Mouse (Mus musculus) embryonic facial prominence, embryonic 10.5 days (tissue): ENCODE data around the gene Ctdsp1. TPM values are rescaled to one million over a fixed set of nuclear protein-coding genes. Genes with fewer than 3 reads are reported as not detected.

Source experiments
- DNase-seq: peaks from one replicate; pipeline ENCODE4 v3.0.0-alpha.2; 2017; ENCODE audit warnings: low spot score
- H3K27ac ChIP-seq: fragments of 300-500 bp; sonication (generic); replicated peaks from 2 replicates; pipeline ENCODE4 v1.5.1; 2016; ENCODE audit warnings: mild to moderate bottlenecking
- H3K27me3 ChIP-seq: fragments of 300-500 bp; sonication (generic); replicated peaks from 2 replicates; pipeline ENCODE4 v1.6.1; 2016; ENCODE audit warnings: low read depth, mild to moderate bottlenecking; ENCODE audit not compliant: poor library complexity, severe bottlenecking
- H3K36me3 ChIP-seq: fragments of 300-500 bp; sonication (generic); replicated peaks from 2 replicates; pipeline ENCODE4 v1.6.1; 2016; ENCODE audit warnings: mild to moderate bottlenecking, moderate library complexity
- H3K4me1 ChIP-seq: fragments of 300-500 bp; sonication (generic); 2 replicates; pipeline ENCODE4 v1.6.1; 2016
- H3K4me3 ChIP-seq: fragments of 300-500 bp; sonication (generic); 2 replicates; pipeline ENCODE4 v1.5.1; 2016; ENCODE audit warnings: mild to moderate bottlenecking, moderate library complexity
- H3K9me3 ChIP-seq: fragments of 300-500 bp; sonication (generic); 2 replicates; pipeline ENCODE4 v1.6.1; 2016; ENCODE audit warnings: mild to moderate bottlenecking
- WGBS: fragments of 180-500 bp; shearing (Covaris S2); methylation state at CpG from one replicate; pipeline ENCODE4 v1.1.7; 2016; 5-methylcytosine and 5-hydroxymethylcytosine counted together
- polyA plus RNA-seq: library from polyadenylated mRNA; unstranded; fragments of >200 nt; fragmentation: Nextera tagmentation; extraction: Ambion mirVana; gene quantifications from 2 replicates; pipeline ENCODE4 v1.2.1, GENCODE M21; 2016

The Ctdsp1 gene
- polyA plus RNA-seq, 1 experiment from 2014 or later = 49.0 TPM

- H3K4me3 ChIP-seq = no peak within 1 kb of the TSS
- no peak for DNase-seq
- peaks cover 6% of the 10 kb centered on the region; the same call in 1 of the 2 replicates for H3K4me1 ChIP-seq
- 60% methylated on average over 15 of the region's 15 CpGs for WGBS
- H3K36me3 ChIP-seq = no peaks in the 10 kb centered on the region
- no peaks in the 10 kb centered on the region for H3K27me3 ChIP-seq
- no peak within 1 kb of the TSS; the same call in 1 of the 2 replicates for H3K27ac ChIP-seq
- no peaks in the 10 kb centered on the region for H3K9me3 ChIP-seq
Measured at GRCm38 (mm10) chr1:74408589-74409504, 17.5 kb downstream of the Ctdsp1 start, which contains the start of gene Vil1. Gene Vil1, plus strand, starts transcription at chr1:74409376.

- Histone ChIP-seq H3K4me3 (no peak overlapping the region), H3K4me1 (peaks cover 18% of the 10 kb centered on the region), H3K9me3 (no peaks in the 10 kb centered on the region), H3K27ac (no peak overlapping the region), H3K27me3 (no peaks in the 10 kb centered on the region), H3K36me3 (no peaks in the 10 kb centered on the region)
- WGBS = 59% methylated on average over 2 of the region's 2 CpGs
- no peak for DNase-seq
Measured at GRCm38 (mm10) chr1:74411753-74412325, 20.5 kb downstream of the Ctdsp1 start.

- WGBS = 85% methylated on average over 8 of the region's 8 CpGs
- DNase-seq = no peak
- Histone ChIP-seq H3K9me3 (no peaks in the 10 kb centered on the region), H3K4me1 (peaks cover 18% of the 10 kb centered on the region), H3K27ac (no peak overlapping the region), H3K27me3 (no peaks in the 10 kb centered on the region), H3K4me3 (no peak overlapping the region), H3K36me3 (no peaks in the 10 kb centered on the region)
Measured at GRCm38 (mm10) chr1:74412711-74413110, 21.4 kb downstream of the Ctdsp1 start.

GRCm38 (mm10) chr1:74415143-74415542 is 23.8 kb downstream of the Ctdsp1 start:
- Histone ChIP-seq H3K36me3 (no peaks in the 10 kb centered on the region), H3K27ac (no peak overlapping the region), H3K9me3 (no peaks in the 10 kb centered on the region), H3K27me3 (no peaks in the 10 kb centered on the region), H3K4me1 (peaks cover 16% of the 10 kb centered on the region), H3K4me3 (no peak overlapping the region)
- WGBS = 44% methylated on average over 4 of the region's 4 CpGs
- DNase-seq = peak; percentile 71

GRCm38 (mm10) chr1:74418747-74419439 is 27.6 kb downstream of the Ctdsp1 start:
- no peaks in the 10 kb centered on the region for H3K36me3 ChIP-seq
- H3K4me3 ChIP-seq = no peak overlapping the region
- no peak for DNase-seq
- no peaks in the 10 kb centered on the region for H3K27me3 ChIP-seq
- peaks cover 31% of the 10 kb centered on the region for H3K4me1 ChIP-seq
- WGBS = 82% methylated on average over 17 of the region's 17 CpGs
- no peak overlapping the region for H3K27ac ChIP-seq
- H3K9me3 ChIP-seq = no peaks in the 10 kb centered on the region

GRCm38 (mm10) chr1:74419440-74419794 is 28.1 kb downstream of the Ctdsp1 start:
- 76% methylated on average over 9 of the region's 9 CpGs for WGBS
- no peak overlapping the region for H3K27ac ChIP-seq
- DNase-seq = no peak
- no peaks in the 10 kb centered on the region for H3K36me3 ChIP-seq
- peaks cover 32% of the 10 kb centered on the region for H3K4me1 ChIP-seq
- H3K4me3 ChIP-seq = no peak overlapping the region
- H3K9me3 ChIP-seq = no peaks in the 10 kb centered on the region
- no peaks in the 10 kb centered on the region for H3K27me3 ChIP-seq

- H3K9me3 ChIP-seq = no peaks in the 10 kb centered on the region
- no peak overlapping the region; the same call in 1 of the 2 replicates for H3K27ac ChIP-seq
- WGBS = 26% methylated on average over 8 of the region's 8 CpGs
- H3K27me3 ChIP-seq = no peaks in the 10 kb centered on the region
- H3K4me1 ChIP-seq = peaks cover 29% of the 10 kb centered on the region
- H3K4me3 ChIP-seq = no peak overlapping the region
- no peaks in the 10 kb centered on the region for H3K36me3 ChIP-seq
- DNase-seq = no peak
Measured at GRCm38 (mm10) chr1:74423147-74423546, 31.8 kb downstream of the Ctdsp1 start.

GRCm38 (mm10) chr1:74425845-74426244 is 34.5 kb downstream of the Ctdsp1 start:
- 72% methylated on average over 7 of the region's 7 CpGs for WGBS
- DNase-seq = no peak
- Histone ChIP-seq H3K36me3 (no peaks in the 10 kb centered on the region), H3K4me3 (no peak overlapping the region), H3K27me3 (no peaks in the 10 kb centered on the region), H3K27ac (no peak overlapping the region), H3K4me1 (peaks cover 36% of the 10 kb centered on the region), H3K9me3 (no peaks in the 10 kb centered on the region)

GRCm38 (mm10) chr1:74433220-74433619 is 41.9 kb downstream of the Ctdsp1 start:
- Histone ChIP-seq H3K4me1 (peaks cover 10% of the 10 kb centered on the region; the same call in 1 of the 2 replicates), H3K4me3 (no peak overlapping the region), H3K36me3 (peaks cover 53% of the 10 kb centered on the region), H3K9me3 (no peaks in the 10 kb centered on the region), H3K27ac (no peak overlapping the region), H3K27me3 (no peaks in the 10 kb centered on the region)
- 92% methylated on average over 6 of the region's 6 CpGs for WGBS
- DNase-seq = no peak

GRCm38 (mm10) chr1:74434596-74434995 is 43.3 kb downstream of the Ctdsp1 start:
- WGBS = 76% methylated on average over 5 of the region's 5 CpGs
- no peaks in the 10 kb centered on the region for H3K27me3 ChIP-seq
- H3K36me3 ChIP-seq = peaks cover 66% of the 10 kb centered on the region
- no peak for DNase-seq
- H3K4me3 ChIP-seq = no peak overlapping the region
- H3K27ac ChIP-seq = no peak overlapping the region
- H3K9me3 ChIP-seq = no peaks in the 10 kb centered on the region
- peaks cover 5% of the 10 kb centered on the region; the same call in 1 of the 2 replicates for H3K4me1 ChIP-seq

GRCm38 (mm10) chr1:74435563-74435962 is 44.3 kb downstream of the Ctdsp1 start:
- no peak for DNase-seq
- peaks cover 75% of the 10 kb centered on the region for H3K36me3 ChIP-seq

GRCm38 (mm10) chr1:74437702-74438427 is 46.6 kb downstream of the Ctdsp1 start:
- peaks cover 96% of the 10 kb centered on the region for H3K36me3 ChIP-seq
- H3K4me3 ChIP-seq = no peak overlapping the region
- no peaks in the 10 kb centered on the region for H3K27me3 ChIP-seq
- no peak overlapping the region for H3K27ac ChIP-seq
- no peaks in the 10 kb centered on the region for H3K4me1 ChIP-seq
- no peaks in the 10 kb centered on the region for H3K9me3 ChIP-seq
- 84% methylated on average over 8 of the region's 8 CpGs for WGBS
- DNase-seq = no peak

More at GRCm38 (mm10) chr1:74435563-74435962, 44.3 kb downstream of the Ctdsp1 start:
- Histone ChIP-seq H3K27ac (no peak overlapping the region), H3K27me3 (no peaks in the 10 kb centered on the region), H3K4me1 (no peaks in the 10 kb centered on the region), H3K9me3 (no peaks in the 10 kb centered on the region), H3K4me3 (no peak overlapping the region)
- WGBS = 91% methylated on average over 6 of the region's 6 CpGs
